Mouse (Mus musculus) limb, embryonic 11.5 days (tissue): Measurements from ENCODE around the gene Mfsd6. TPM values are rescaled to one million over a fixed set of nuclear protein-coding genes. Genes with fewer than 3 reads are reported as not detected.
"Not testable (repeated sequence)": the region's sequence is repeated elsewhere in the genome, so short reads cannot be mapped to it uniquely, and the experiment has no call there.

Experiments used
- ATAC-seq: fragments of 200-750 bp; cut with Nextera tagmentation; 2 replicates; pipeline ENCODE4 v1.8.0; 2017; ENCODE audit warnings: low read depth; ENCODE audit not compliant: insufficient number of reproducible peaks, low FRiP score, low TSS enrichment
- DNase-seq: peaks from one replicate; pipeline ENCODE4 v3.0.0-alpha.2; 2015; ENCODE audit warnings: low spot score
- H3K27ac ChIP-seq: fragments of 300-500 bp; sonication (generic); replicated peaks from 2 replicates; pipeline ENCODE4 v1.5.1; 2014; ENCODE audit warnings: low read depth, mild to moderate bottlenecking, low read length
- H3K27me3 ChIP-seq: fragments of 300-500 bp; sonication (generic); 2 replicates; pipeline ENCODE4 v1.6.1; 2014; ENCODE audit warnings: mild to moderate bottlenecking, low read length, mixed read lengths; ENCODE audit not compliant: control insufficient read depth, insufficient read depth
- H3K36me3 ChIP-seq: fragments of 300-500 bp; sonication (generic); 2 replicates; pipeline ENCODE4 v1.6.1; 2014; ENCODE audit warnings: mild to moderate bottlenecking, low read length, moderate library complexity, mixed read lengths; ENCODE audit not compliant: control insufficient read depth, insufficient read depth
- H3K4me1 ChIP-seq: fragments of 300-500 bp; sonication (generic); 2 replicates; pipeline ENCODE4 v1.6.1; 2014; ENCODE audit warnings: low read length, mixed read lengths; ENCODE audit not compliant: control insufficient read depth, insufficient read depth
- H3K4me2 ChIP-seq: fragments of 300-500 bp; sonication (generic); 2 replicates; pipeline ENCODE4 v1.6.1; 2014; ENCODE audit warnings: low read depth, mild to moderate bottlenecking, moderate library complexity; ENCODE audit not compliant: severe bottlenecking
- H3K4me3 ChIP-seq: fragments of 300-500 bp; sonication (generic); 2 replicates; pipeline ENCODE4 v1.5.1; 2014; ENCODE audit warnings: low read depth, low read length
- H3K9ac ChIP-seq: fragments of 300-500 bp; sonication (generic); 2 replicates; pipeline ENCODE4 v1.6.1; 2014; ENCODE audit warnings: mild to moderate bottlenecking, low read length
- H3K9me3 ChIP-seq: fragments of 300-500 bp; sonication (generic); 2 replicates; pipeline ENCODE4 v1.6.1; 2016; ENCODE audit warnings: low read length; ENCODE audit not compliant: control insufficient read depth
- WGBS: fragments of 180-500 bp; shearing (Covaris S2); extraction: QIAGEN DNeasy Blood & Tissue Kit; methylation state at CpG from one replicate; pipeline ENCODE4 v1.1.7; 2014; 5-methylcytosine and 5-hydroxymethylcytosine counted together
- polyA plus RNA-seq: library from polyadenylated mRNA; unstranded; fragments of >200 nt; fragmentation: Nextera tagmentation; extraction: Ambion mirVana; gene quantifications from 2 replicates; pipeline ENCODE4 v1.2.1, GENCODE M21; 2014

Mfsd6 gene
- polyA plus RNA-seq, 1 experiment from 2014 or later = 0.61 TPM

DNA sequence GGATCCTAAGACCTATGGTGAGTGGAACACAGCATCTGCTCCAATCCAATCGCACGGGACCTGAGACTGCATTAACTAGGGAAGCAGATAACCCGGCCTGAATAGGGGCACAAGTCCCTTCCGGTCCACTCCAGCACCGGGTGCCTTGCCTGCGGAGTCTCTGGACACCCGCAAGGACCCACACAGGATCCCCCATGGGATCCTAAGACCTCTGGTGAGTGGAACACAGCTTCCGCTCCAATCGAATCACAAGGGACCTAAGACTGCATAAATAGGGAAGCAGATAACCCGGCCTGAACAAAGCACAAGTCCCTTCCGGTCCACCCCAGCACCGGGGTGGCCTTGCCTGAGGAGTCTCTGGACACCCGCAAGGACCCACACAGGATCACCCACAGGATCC is 32.8 kb downstream of the Mfsd6 start:
- not testable (repeated sequence) for H3K27me3 ChIP-seq, DNase-seq

DNA sequence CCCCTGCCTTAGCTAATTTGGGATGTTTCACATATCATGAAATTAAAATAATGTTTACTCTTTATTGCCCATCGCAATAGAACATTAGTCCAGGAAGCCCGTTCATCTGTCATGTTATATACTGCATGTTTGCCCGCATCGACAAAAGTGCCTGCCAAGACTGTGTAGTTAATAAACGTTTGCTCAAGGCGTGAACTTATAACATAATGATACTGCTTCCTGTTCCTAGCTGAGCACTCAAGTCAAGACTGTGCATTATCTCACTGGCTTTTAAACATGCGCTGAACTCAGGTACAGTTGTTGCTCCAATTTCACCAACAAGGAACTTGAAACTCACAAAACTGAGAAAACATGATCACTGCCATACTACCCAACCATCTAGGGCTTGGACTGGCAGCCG is 39.6 kb downstream of the Mfsd6 start:
- no peak overlapping the region for H3K4me2 ChIP-seq
- ATAC-seq = no peak
- H3K4me3 ChIP-seq = no peak overlapping the region
- H3K36me3 ChIP-seq = no peaks in the 10 kb centered on the region
- 87% methylated on average over 8 of the region's 8 CpGs for WGBS
- no peaks in the 10 kb centered on the region for H3K27me3 ChIP-seq
- no peak overlapping the region for H3K27ac ChIP-seq
- H3K4me1 ChIP-seq = no peaks in the 10 kb centered on the region
- H3K9ac ChIP-seq = no peak overlapping the region
- H3K9me3 ChIP-seq = no peaks in the 10 kb centered on the region
- no peak for DNase-seq

More for the DNA sequence above, 32.8 kb downstream of the Mfsd6 start:
- ATAC-seq, H3K27ac ChIP-seq, H3K9me3 ChIP-seq, H3K4me3 ChIP-seq, H3K4me2 ChIP-seq, H3K4me1 ChIP-seq, H3K36me3 ChIP-seq, H3K9ac ChIP-seq: not testable (repeated sequence)
- WGBS = 93% methylated on average over 13 of the region's 13 CpGs

DNA sequence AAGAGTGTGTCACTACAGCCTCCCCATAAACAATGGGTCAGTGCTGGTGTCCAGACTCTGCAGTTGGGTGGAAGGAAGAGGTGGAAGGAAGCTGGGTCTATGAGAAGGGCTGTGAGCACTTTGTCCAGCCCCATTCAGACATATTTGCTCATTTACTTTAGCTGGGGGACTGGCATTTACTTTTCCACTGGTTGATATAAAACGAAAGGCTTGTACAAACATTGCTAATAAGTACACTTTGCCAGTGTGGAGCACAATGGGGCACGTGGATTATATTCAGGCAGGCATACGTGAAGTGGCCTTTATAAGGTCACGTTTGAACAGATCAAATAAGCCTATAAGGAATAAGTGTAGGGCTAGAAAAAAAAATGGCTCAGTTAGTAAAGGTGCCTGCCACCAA is 43.7 kb downstream of the Mfsd6 start:
- H3K4me3 ChIP-seq = no peak overlapping the region
- DNase-seq = no peak
- WGBS = 87% methylated on average over 4 of the region's 4 CpGs
- no peak overlapping the region for H3K4me2 ChIP-seq
- no peaks in the 10 kb centered on the region for H3K4me1 ChIP-seq
- no peaks in the 10 kb centered on the region for H3K36me3 ChIP-seq
- no peak overlapping the region for H3K27ac ChIP-seq
- no peak for ATAC-seq
- no peak overlapping the region for H3K9ac ChIP-seq
- H3K27me3 ChIP-seq = no peaks in the 10 kb centered on the region
- H3K9me3 ChIP-seq = no peaks in the 10 kb centered on the region

DNA sequence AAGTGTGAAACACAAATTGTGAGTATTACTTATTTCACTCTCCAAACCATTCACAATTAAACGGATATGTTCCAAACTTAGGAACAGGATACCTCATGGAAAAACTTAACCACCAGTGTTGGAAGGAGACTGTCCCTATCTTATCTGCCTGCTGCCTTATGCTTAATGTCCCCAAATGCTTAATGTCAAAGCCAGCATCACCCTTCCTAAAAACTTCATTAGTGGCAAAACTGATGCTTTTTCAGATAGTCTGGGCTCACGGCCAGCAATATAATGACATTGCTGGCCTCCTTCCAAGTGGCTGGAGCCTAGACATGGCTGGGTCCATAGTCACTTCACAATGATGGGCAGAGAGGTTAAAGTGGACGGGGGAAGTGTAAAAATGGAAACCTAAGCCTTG is 50.6 kb downstream of the Mfsd6 start:
- no peak for ATAC-seq
- H3K27ac ChIP-seq = no peak overlapping the region
- H3K9me3 ChIP-seq = no peaks in the 10 kb centered on the region
- WGBS = 82% methylated on average over 3 of the region's 3 CpGs
- H3K4me3 ChIP-seq = no peak overlapping the region
- DNase-seq = no peak
- no peak overlapping the region for H3K4me2 ChIP-seq
- no peaks in the 10 kb centered on the region for H3K36me3 ChIP-seq
- no peak overlapping the region for H3K9ac ChIP-seq
- no peaks in the 10 kb centered on the region for H3K27me3 ChIP-seq
- no peaks in the 10 kb centered on the region for H3K4me1 ChIP-seq

DNA sequence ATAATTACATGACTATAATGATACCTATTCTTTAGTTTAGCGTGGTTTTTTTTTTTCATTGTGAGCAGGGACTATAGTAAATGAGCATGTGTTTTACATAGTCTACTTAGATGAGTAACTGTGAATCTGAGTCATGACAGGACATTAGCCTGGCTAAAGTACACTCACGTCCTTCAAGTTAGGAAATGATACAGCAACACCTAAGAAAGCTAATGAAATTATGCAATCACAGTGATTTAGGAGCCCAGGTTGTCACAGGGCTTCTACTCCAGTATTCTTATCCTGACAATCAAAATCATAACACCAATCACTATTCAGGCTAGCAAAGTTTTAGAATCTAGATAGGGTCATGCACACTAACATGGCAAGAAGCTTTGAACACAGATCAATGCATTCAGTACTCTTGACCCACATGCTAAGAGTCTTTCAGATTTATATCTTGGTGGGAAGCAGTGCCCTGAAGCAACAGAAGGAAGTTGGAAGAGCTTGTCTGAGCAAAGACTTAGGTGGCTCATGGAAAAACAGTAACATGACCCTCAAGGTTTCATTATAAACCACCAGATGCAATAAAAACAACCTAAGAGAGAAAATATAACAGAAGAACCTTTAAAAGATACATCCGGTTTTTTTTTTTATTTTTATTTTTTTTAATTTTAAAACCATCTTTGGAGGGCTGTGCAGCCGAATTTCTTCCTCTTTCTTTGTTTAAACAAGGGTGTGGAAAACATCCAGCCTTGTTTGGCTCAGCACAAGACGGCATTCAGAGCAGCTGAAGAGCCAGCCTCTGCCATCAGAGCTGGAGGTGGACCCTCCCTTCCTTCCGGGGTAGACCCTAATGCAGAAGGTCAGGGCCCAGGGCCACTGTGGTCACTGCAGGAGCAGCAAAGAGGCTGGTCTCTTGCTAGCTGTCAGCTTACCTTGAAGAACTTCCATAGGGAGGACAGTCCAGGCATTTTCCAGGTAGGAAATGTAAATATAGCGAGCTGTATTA is 51.4 kb downstream of the Mfsd6 start:
- DNase-seq = no peak
- 70% methylated on average over 7 of the region's 7 CpGs for WGBS
- no peak for ATAC-seq
- Histone ChIP-seq H3K4me3 (no peak overlapping the region), H3K9ac (no peak overlapping the region), H3K27me3 (no peaks in the 10 kb centered on the region), H3K36me3 (no peaks in the 10 kb centered on the region), H3K4me2 (no peak overlapping the region), H3K27ac (no peak overlapping the region), H3K4me1 (no peaks in the 10 kb centered on the region), H3K9me3 (no peaks in the 10 kb centered on the region)

DNA sequence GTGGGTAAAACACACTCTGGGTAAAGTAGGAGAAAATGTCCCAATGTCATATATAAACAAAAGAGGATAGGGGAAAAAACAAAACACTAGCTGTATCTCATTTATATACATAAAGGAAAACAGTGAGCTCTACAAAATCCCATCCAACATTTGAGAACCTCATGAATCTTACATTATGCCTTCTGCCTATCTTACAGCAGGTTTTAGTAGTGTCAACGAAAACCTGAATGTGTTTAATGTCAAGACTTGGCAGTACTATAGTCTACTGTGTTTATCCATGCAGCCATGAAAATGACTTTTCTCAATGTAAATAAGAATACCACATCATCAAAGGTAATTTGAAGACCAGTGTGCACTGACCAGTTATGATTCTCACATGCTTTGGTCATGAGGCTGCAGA is 57.3 kb downstream of the Mfsd6 start:
- H3K9ac ChIP-seq = no peak overlapping the region
- H3K4me2 ChIP-seq = no peak overlapping the region
- no peaks in the 10 kb centered on the region for H3K27me3 ChIP-seq
- WGBS = 91% methylated on average over 1 of the region's 1 CpGs
- no peak for DNase-seq
- H3K9me3 ChIP-seq = no peaks in the 10 kb centered on the region
- H3K36me3 ChIP-seq = no peaks in the 10 kb centered on the region
- H3K4me3 ChIP-seq = no peak overlapping the region
- H3K4me1 ChIP-seq = no peaks in the 10 kb centered on the region
- no peak for ATAC-seq
- H3K27ac ChIP-seq = no peak overlapping the region

DNA sequence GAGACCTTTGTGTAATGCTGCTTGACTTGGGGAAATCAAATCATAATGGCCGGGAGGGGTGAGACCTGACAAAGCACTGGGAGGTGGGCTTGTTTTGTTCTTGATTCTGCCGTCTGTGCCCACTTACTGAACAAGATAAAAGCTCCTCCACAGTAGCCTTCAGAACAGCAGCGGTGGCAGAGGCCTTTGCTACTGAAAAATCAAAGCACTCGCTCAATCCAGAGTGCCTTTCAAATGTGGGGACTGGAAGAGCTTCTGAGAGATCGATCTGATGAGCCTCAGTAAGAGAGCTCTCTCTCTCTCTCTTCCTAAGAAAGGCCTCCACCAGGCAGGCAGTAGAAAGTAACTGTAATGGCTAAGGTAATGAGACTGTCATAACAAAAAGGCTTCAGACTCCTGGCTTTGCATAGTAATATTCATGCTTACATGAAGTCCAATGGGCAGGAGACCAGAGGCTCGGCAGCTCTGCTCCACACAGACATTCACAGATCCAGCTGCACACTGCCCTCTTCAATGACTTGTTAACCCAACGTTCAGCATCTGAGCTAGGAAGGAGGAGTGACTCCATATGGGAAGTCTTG is 58.4 kb downstream of the Mfsd6 start:
- 53% methylated on average over 7 of the region's 7 CpGs for WGBS

DNA sequence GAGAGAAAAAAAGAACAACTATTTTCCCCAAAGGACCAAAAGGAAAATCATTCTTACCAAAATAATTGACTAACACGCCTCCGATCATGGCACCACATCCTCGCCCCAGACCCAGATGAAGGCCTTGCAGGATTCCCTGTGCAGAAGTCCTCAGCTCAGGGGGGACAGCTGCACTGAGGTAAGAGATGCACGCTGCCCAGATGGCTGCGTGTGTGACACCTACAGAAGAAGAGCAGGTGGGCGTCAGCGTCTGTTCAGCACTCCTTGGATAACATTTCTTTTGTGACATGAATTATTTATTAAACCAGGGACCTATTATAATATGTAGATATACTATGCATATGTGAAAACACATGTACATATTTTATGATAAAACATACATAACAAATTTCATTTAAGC is 64.0 kb downstream of the Mfsd6 start:
- no peaks in the 10 kb centered on the region for H3K4me1 ChIP-seq
- no peaks in the 10 kb centered on the region for H3K9me3 ChIP-seq
- H3K27ac ChIP-seq = no peak overlapping the region
- DNase-seq (no peak), ATAC-seq (no peak)
- H3K27me3 ChIP-seq = no peaks in the 10 kb centered on the region
- WGBS = 93% methylated on average over 7 of the region's 7 CpGs
- H3K9ac ChIP-seq = no peak overlapping the region
- no peaks in the 10 kb centered on the region for H3K36me3 ChIP-seq
- no peak overlapping the region for H3K4me3 ChIP-seq
- no peak overlapping the region for H3K4me2 ChIP-seq

More for the DNA sequence above, 58.4 kb downstream of the Mfsd6 start:
- no peaks in the 10 kb centered on the region for H3K9me3 ChIP-seq
- H3K4me1 ChIP-seq = no peaks in the 10 kb centered on the region
- no peak overlapping the region for H3K4me3 ChIP-seq
- no peak overlapping the region for H3K9ac ChIP-seq
- ATAC-seq = no peak
- no peaks in the 10 kb centered on the region for H3K36me3 ChIP-seq
- H3K4me2 ChIP-seq = no peak overlapping the region
- no peak overlapping the region for H3K27ac ChIP-seq
- no peak for DNase-seq
- no peaks in the 10 kb centered on the region for H3K27me3 ChIP-seq
